30 mouse cellular contexts compared by ENCODE assay signal in the genomic region with DNA sequence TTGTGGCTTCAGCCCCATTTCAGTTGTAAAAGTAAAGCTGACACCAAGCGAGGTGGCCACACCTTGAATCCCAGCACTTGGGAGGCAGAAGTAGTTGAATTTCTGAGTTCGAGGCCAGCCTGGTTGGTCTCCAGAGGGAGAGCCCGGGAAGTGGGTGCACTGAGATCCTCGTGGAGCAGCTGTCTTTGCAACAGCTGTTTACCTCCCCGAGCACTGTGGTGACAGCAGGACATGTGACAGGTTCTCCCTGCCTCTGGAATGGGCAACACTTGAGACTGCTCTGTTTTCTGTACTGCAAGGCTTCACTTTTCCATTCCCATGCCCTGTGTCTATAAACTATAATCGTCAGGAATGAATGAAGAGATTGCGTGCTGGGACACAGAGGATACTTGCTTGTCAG. TPM values are rescaled to one million over a fixed set of nuclear protein-coding genes. Genes with fewer than 3 reads are reported as not detected.
"Had no signal": no experiment of that assay in that cellular context is flagged by ENCODE, and none has a peak within 500 bp of the region (broad histone marks: within the 10 kb centered on the region; RNA-seq: fewer than 3 reads in every experiment).

No protein-coding gene starts in this region.

- ATAC-seq: hindbrain, embryonic 16.5 days; inflammation-experienced regulatory T-cells, adult 6 months; intestine, embryonic 15.5 days; intestine, postnatal 0 days had no signal

- H3K4me2 ChIP-seq: heart, embryonic 12.5 days; hindbrain, embryonic 12.5 days; hindbrain, embryonic 14.5 days; intestine, embryonic 15.5 days; limb, embryonic 12.5 days; liver, embryonic 11.5 days had no signal

- DNase-seq: gastrocnemius, adult 2 months; gastrocnemius, postnatal 10 days; gastrocnemius, postnatal 25 days; heart, adult 2 months; heart, postnatal 10 days; heart, postnatal 4 days; kidney, adult 18-20 months; kidney, adult 8-10 months; kidney, postnatal 10 days; kidney, postnatal 25 days; kidney, postnatal 4 days; liver had no signal

- H3K27ac ChIP-seq: gastrocnemius, adult 2 months; heart, adult 2 months; heart, embryonic 10.5 days; hindbrain, embryonic 10.5 days; hindbrain, embryonic 12.5 days; hindbrain, embryonic 14.5 days; intestine, embryonic 15.5 days; layer of hippocampus, adult 2 months; left cerebral cortex, adult 2 months; limb, embryonic 10.5 days; limb, embryonic 12.5 days had no signal

- H3K4me3 ChIP-seq: gastrocnemius, adult 2 months; heart, adult 2 months; heart, embryonic 10.5 days; heart, embryonic 12.5 days; hindbrain, embryonic 10.5 days; hindbrain, embryonic 12.5 days; intestine, embryonic 15.5 days; layer of hippocampus, adult 2 months; left cerebral cortex, adult 2 months; limb, embryonic 10.5 days; limb, embryonic 12.5 days had no signal

- H3K27me3 ChIP-seq: heart, embryonic 12.5 days; hindbrain, embryonic 12.5 days; intestine, embryonic 15.5 days; limb, embryonic 12.5 days had no signal

- H3K4me1 ChIP-seq: heart, embryonic 10.5 days; hindbrain, embryonic 10.5 days; hindbrain, embryonic 12.5 days had no signal

- H3K9me3 ChIP-seq: heart, embryonic 10.5 days; heart, embryonic 12.5 days; hindbrain, embryonic 10.5 days; hindbrain, embryonic 12.5 days; intestine, embryonic 15.5 days; limb, embryonic 10.5 days; limb, embryonic 12.5 days had no signal

- H3K9ac ChIP-seq: heart, embryonic 12.5 days; hindbrain, embryonic 12.5 days; hindbrain, embryonic 14.5 days; intestine, embryonic 15.5 days; limb, embryonic 12.5 days had no signal

RNA-seq across cellular contexts. Expression of gene Tspan10, which starts 24.6 kb away (rescaled TPM):
- total RNA-seq: gastrocnemius, postnatal 10 days; granulocyte monocyte progenitor cell, adult 5-6 weeks had no signal
- polyA plus RNA-seq: heart, embryonic 10.5 days; heart, embryonic 12.5 days; heart, embryonic 16.5 days; hindbrain, embryonic 12.5 days; hindbrain, embryonic 14.5 days; hindbrain, embryonic 16.5 days; intestine, embryonic 15.5 days; intestine, postnatal 0 days; kidney, embryonic 14.5 days; kidney, embryonic 16.5 days; limb, embryonic 10.5 days; limb, embryonic 12.5 days had no signal

RNA-seq across cellular contexts. Expression of gene Pde6g, which starts 35.4 kb away (rescaled TPM):
- total RNA-seq: granulocyte monocyte progenitor cell, adult 5-6 weeks had no signal
- polyA plus RNA-seq: hindbrain, embryonic 12.5 days; limb, embryonic 10.5 days; limb, embryonic 12.5 days had no signal
